Mouse (Mus musculus): ENCODE data around the gene Snu13. TPM values are rescaled to one million over a fixed set of nuclear protein-coding genes. Genes with fewer than 3 reads are reported as not detected.

Snu13 gene
- total and polyA plus RNA-seq, 3 experiments = 181 to 283 (median 269) TPM

- H3K4me1 ChIP-seq (ENCODE audit: insufficient read depth, low read depth, low read length) = peaks cover 19% of the 10 kb centered on the region
- H3K9me3 ChIP-seq (replicated peaks) = no peaks in the 10 kb centered on the region
- no peak for DNase-seq (ENCODE audit: low spot score)
- no peak overlapping the region for H3K4me3 ChIP-seq (ENCODE audit: low read depth, low read length)
- TF ChIP-seq GATA2 (IDR thresholded peaks at IDR 0.05; ENCODE audit: borderline replicate concordance, low read depth, low read length) (no peak), POLR2AphosphoS5 (IDR thresholded peaks at IDR 0.05; ENCODE audit: insufficient replicate concordance, low read depth, low read length) (no peak), TAL1 (conservative IDR thresholded peaks at IDR 0.05; ENCODE audit: low read depth, low read length) (no peak), GATA1 (IDR thresholded peaks at IDR 0.05; ENCODE audit: borderline replicate concordance, low read length) (no peak), CTCF (IDR thresholded peaks at IDR 0.05; ENCODE audit: low read depth, low read length) (no peak)
- H3K36me3 ChIP-seq (replicated peaks) = peaks cover 87% of the 10 kb centered on the region
- H3K27me3 ChIP-seq (ENCODE audit: insufficient read depth, low read length) = no peaks in the 10 kb centered on the region
- ATAC-seq (ENCODE audit: extremely low read depth, insufficient number of reproducible peaks, low FRiP score, poor library complexity, severe bottlenecking) = no peak
Observed at GRCm38 (mm10) chr15:82022535-82023088, 24.8 kb downstream of the Snu13 start.

- H3K36me3 ChIP-seq (replicated peaks) = peaks cover 56% of the 10 kb centered on the region
- no peak for TF ChIP-seq POLR2AphosphoS5 (IDR thresholded peaks at IDR 0.05; ENCODE audit: insufficient replicate concordance, low read depth, low read length)
- TF ChIP-seq CTCF (IDR thresholded peaks at IDR 0.05; ENCODE audit: low read depth, low read length) = no peak
- no peak for TF ChIP-seq GATA2 (IDR thresholded peaks at IDR 0.05; ENCODE audit: borderline replicate concordance, low read depth, low read length)
- no peak for TF ChIP-seq TAL1 (conservative IDR thresholded peaks at IDR 0.05; ENCODE audit: low read depth, low read length)
- TF ChIP-seq GATA1 (IDR thresholded peaks at IDR 0.05; ENCODE audit: borderline replicate concordance, low read length) = no peak
- no peak overlapping the region for H3K4me3 ChIP-seq (ENCODE audit: low read depth, low read length)
- H3K4me1 ChIP-seq (ENCODE audit: insufficient read depth, low read depth, low read length) = peaks cover 41% of the 10 kb centered on the region
- DNase-seq (ENCODE audit: low spot score) (no peak), ATAC-seq (ENCODE audit: extremely low read depth, insufficient number of reproducible peaks, low FRiP score, poor library complexity, severe bottlenecking) (no peak)
- no peaks in the 10 kb centered on the region for H3K9me3 ChIP-seq (replicated peaks)
- no peaks in the 10 kb centered on the region for H3K27me3 ChIP-seq (ENCODE audit: insufficient read depth, low read length)
Observed at GRCm38 (mm10) chr15:82019288-82019687, 28.1 kb downstream of the Snu13 start.

DNA sequence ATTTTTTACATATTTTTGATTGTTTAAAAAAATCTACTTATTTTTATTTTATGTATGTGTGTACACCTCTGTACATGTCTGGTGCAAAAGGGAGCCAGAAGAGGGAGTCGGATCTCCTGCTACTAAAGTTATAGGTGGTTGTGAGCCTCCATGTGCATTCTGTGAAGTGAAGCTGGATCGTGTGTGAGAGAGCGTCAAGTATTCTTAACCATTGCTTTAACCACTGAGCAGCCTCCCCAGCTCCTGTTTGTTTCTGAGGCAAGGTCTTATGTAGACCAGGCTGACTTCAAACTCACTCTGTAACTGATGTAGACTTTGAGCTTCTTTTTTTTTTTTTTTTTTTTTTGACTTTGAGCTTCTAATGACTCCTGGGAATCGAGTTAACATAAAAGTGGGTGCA is 29.9 kb downstream of the Snu13 start:
- no peak for ATAC-seq (ENCODE audit: extremely low read depth, insufficient number of reproducible peaks, low FRiP score, poor library complexity, severe bottlenecking)

GRCm38 (mm10) chr15:82016830-82017229 is 30.6 kb downstream of the Snu13 start:
- Histone ChIP-seq H3K36me3 (replicated peaks) (peaks cover 46% of the 10 kb centered on the region), H3K4me3 (ENCODE audit: low read depth, low read length) (peak overlapping the region; percentile 96), H3K4me1 (ENCODE audit: insufficient read depth, low read depth, low read length) (peaks cover 41% of the 10 kb centered on the region), H3K27me3 (ENCODE audit: insufficient read depth, low read length) (no peaks in the 10 kb centered on the region), H3K9me3 (replicated peaks) (no peaks in the 10 kb centered on the region)
- DNase-seq (ENCODE audit: low spot score) = no peak
- TF ChIP-seq TAL1 (conservative IDR thresholded peaks at IDR 0.05; ENCODE audit: low read depth, low read length) (no peak), CTCF (IDR thresholded peaks at IDR 0.05; ENCODE audit: low read depth, low read length) (no peak), GATA2 (IDR thresholded peaks at IDR 0.05; ENCODE audit: borderline replicate concordance, low read depth, low read length) (no peak), POLR2AphosphoS5 (IDR thresholded peaks at IDR 0.05; ENCODE audit: insufficient replicate concordance, low read depth, low read length) (no peak), GATA1 (IDR thresholded peaks at IDR 0.05; ENCODE audit: borderline replicate concordance, low read length) (no peak)
- no peak for ATAC-seq (ENCODE audit: extremely low read depth, insufficient number of reproducible peaks, low FRiP score, poor library complexity, severe bottlenecking)

More for the DNA sequence above, 29.9 kb downstream of the Snu13 start:
- no peak for DNase-seq (ENCODE audit: low spot score)
- H3K9me3 ChIP-seq (replicated peaks) = no peaks in the 10 kb centered on the region
- H3K36me3 ChIP-seq (replicated peaks) = peaks cover 46% of the 10 kb centered on the region
- TF ChIP-seq TAL1 (conservative IDR thresholded peaks at IDR 0.05; ENCODE audit: low read depth, low read length) (no peak), POLR2AphosphoS5 (IDR thresholded peaks at IDR 0.05; ENCODE audit: insufficient replicate concordance, low read depth, low read length) (no peak), CTCF (IDR thresholded peaks at IDR 0.05; ENCODE audit: low read depth, low read length) (no peak), GATA1 (IDR thresholded peaks at IDR 0.05; ENCODE audit: borderline replicate concordance, low read length) (no peak), GATA2 (IDR thresholded peaks at IDR 0.05; ENCODE audit: borderline replicate concordance, low read depth, low read length) (no peak)
- peak overlapping the region; percentile 58; the same call in 1 of the 2 replicates for H3K4me3 ChIP-seq (ENCODE audit: low read depth, low read length)
- no peaks in the 10 kb centered on the region for H3K27me3 ChIP-seq (ENCODE audit: insufficient read depth, low read length)
- peaks cover 44% of the 10 kb centered on the region for H3K4me1 ChIP-seq (ENCODE audit: insufficient read depth, low read depth, low read length)

DNA sequence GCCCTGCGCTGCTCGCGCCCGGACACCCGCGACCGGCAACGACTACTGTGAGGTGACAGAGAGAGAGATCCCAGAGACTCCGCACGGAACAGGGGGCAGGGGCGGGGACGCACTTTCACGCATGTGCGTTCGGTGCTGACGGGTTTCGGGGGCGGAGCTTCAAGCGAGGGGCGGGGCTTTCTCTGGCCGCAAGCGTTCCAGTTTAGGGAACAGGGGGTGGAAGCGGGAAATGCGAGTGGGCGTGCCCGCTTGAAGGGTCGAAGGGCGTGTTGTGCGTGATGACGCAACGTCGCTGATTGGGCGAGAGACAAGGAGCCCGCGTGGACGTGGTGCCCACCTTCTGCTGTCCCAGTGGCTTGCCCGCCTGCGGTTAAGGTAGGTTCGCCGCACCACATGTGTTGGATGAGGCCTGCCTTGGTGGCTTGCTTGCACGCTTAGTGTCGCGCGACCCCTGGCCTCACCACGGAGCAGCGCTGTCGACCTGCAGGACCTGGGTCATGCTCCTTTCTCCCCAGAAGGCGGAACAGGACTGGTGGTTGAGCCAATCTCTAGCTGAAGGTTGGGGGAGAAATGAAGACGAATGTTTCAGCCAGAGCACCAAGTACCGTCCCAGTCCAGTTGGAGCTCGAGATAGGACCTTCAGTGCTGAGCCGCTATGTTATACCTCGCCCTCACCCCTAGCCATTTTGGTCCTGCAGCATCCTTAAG is 31.1 kb downstream of the Snu13 start:
- Histone ChIP-seq H3K4me1 (ENCODE audit: insufficient read depth, low read depth, low read length) (peaks cover 39% of the 10 kb centered on the region), H3K36me3 (replicated peaks) (peaks cover 43% of the 10 kb centered on the region), H3K4me3 (ENCODE audit: low read depth, low read length) (peak overlapping the region; percentile 96), H3K9me3 (replicated peaks) (no peaks in the 10 kb centered on the region), H3K27me3 (ENCODE audit: insufficient read depth, low read length) (no peaks in the 10 kb centered on the region)
- peak; percentile 90 for DNase-seq (ENCODE audit: low spot score)
- no peak for TF ChIP-seq POLR2AphosphoS5 (IDR thresholded peaks at IDR 0.05; ENCODE audit: insufficient replicate concordance, low read depth, low read length)
- TF ChIP-seq GATA2 (IDR thresholded peaks at IDR 0.05; ENCODE audit: borderline replicate concordance, low read depth, low read length) = peak; percentile 16; the same call in 1 of the 2 replicates
- TF ChIP-seq TAL1 (conservative IDR thresholded peaks at IDR 0.05; ENCODE audit: low read depth, low read length) = no peak
- TF ChIP-seq CTCF (IDR thresholded peaks at IDR 0.05; ENCODE audit: low read depth, low read length) = no peak
- TF ChIP-seq GATA1 (IDR thresholded peaks at IDR 0.05; ENCODE audit: borderline replicate concordance, low read length) = no peak
- peak; percentile 98 for ATAC-seq (ENCODE audit: extremely low read depth, insufficient number of reproducible peaks, low FRiP score, poor library complexity, severe bottlenecking)

DNA sequence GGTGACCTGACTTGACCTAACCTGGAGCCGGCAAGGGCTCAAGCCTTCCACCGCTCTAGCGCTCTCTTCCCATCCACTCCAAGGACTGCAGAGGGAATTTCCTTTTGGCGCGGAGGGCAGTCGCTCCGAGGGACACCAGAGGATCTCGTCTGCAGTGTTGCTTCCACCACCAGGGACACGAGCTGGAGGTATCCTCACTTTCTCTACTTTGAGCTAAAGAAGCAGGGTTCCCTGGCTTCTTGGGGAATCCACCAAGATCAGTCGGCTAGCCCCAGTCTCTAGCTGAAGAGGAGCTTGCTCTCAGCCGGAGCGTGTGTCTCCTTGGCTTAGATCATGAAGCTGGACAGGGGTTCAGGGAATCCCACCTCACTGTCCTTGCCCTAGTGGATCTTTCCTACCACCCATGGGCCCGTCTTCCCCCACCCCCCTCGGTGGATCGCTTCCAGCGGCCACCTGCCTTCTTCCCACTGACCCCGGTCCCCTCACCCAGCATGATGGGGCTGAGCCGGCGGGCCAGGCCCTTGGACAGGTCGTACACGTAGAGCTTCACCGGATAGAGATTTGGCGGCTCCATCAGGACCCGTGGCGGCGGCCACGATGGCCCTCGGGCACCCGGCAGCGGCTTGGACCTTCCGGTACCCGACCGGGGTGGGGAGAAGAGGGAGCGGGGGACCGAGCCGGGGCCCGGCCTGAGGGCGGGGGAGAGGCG is 31.9 kb downstream of the Snu13 start:
- Histone ChIP-seq H3K4me3 (ENCODE audit: low read depth, low read length) (peak overlapping the region; percentile 96), H3K27me3 (ENCODE audit: insufficient read depth, low read length) (no peaks in the 10 kb centered on the region), H3K36me3 (replicated peaks) (peaks cover 46% of the 10 kb centered on the region), H3K4me1 (ENCODE audit: insufficient read depth, low read depth, low read length) (peaks cover 39% of the 10 kb centered on the region), H3K9me3 (replicated peaks) (no peaks in the 10 kb centered on the region)
- DNase-seq (ENCODE audit: low spot score) (peak; percentile 58), ATAC-seq (ENCODE audit: extremely low read depth, insufficient number of reproducible peaks, low FRiP score, poor library complexity, severe bottlenecking) (no peak)
- no peak for TF ChIP-seq POLR2AphosphoS5 (IDR thresholded peaks at IDR 0.05; ENCODE audit: insufficient replicate concordance, low read depth, low read length)
- TF ChIP-seq GATA2 (IDR thresholded peaks at IDR 0.05; ENCODE audit: borderline replicate concordance, low read depth, low read length) = no peak
- no peak for TF ChIP-seq TAL1 (conservative IDR thresholded peaks at IDR 0.05; ENCODE audit: low read depth, low read length)
- no peak for TF ChIP-seq GATA1 (IDR thresholded peaks at IDR 0.05; ENCODE audit: borderline replicate concordance, low read length)
- TF ChIP-seq CTCF (IDR thresholded peaks at IDR 0.05; ENCODE audit: low read depth, low read length) = no peak

All from G1E (cell line).